Mouse (Mus musculus) heart, adult 2 months (tissue): ENCODE measurements around the gene Elfn1.

Experiments
- CTCF ChIP-seq: fragments of 200-600 bp; IDR thresholded peaks from 2 replicates; pipeline ENCODE4 v1.8.1; 2022; ENCODE audit warnings: antibody characterized with exemption, mild to moderate bottlenecking, moderate library complexity
- EP300 ChIP-seq: fragments of 200-500 bp; IDR thresholded peaks from 2 replicates; pipeline ENCODE4 v1.6.1; 2011; ENCODE audit warnings: low read depth, low read length, control low read depth; ENCODE audit not compliant: insufficient read depth
- POLR2A ChIP-seq: fragments of 200-500 bp; IDR thresholded peaks from 2 replicates; pipeline ENCODE4 v1.6.1; 2011; ENCODE audit warnings: mild to moderate bottlenecking, low read depth, low read length, control low read depth; ENCODE audit not compliant: insufficient read depth

DNA sequence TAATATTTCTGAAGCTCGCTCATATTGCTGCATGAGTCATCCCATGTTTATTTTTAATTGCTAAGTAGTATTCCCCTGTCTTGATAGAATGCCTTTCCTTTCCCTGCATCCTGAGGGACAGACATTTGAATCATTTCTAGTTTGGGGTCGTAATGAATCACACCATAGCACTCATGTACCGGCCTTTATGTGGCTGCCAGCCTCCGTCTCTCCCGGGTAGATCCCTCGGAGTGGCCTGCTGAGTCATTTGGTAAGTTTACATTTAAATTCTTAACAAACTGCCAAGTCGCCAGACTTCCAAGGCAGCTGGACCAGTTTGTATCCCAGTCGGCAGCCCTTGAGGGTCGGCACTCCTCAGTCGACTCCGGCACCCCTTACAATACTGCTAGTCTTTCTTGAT is 13.9 kb downstream of the Elfn1 start:
- TF ChIP-seq POLR2A (no peak), CTCF (no peak), EP300 (no peak)
